Mouse (Mus musculus): ENCODE measurements around the gene Cpne7.

GRCm38 (mm10) chr8:123117744-123118143 lies 570 bp downstream of the Cpne7 start:
- TF ChIP-seq CTCF (IDR thresholded peaks at IDR 0.05; ENCODE audit: borderline replicate concordance, control insufficient read depth, extremely low read depth, insufficient read depth, low read length, poor library complexity) (no peak), POLR2A (IDR thresholded peaks at IDR 0.05; ENCODE audit: control insufficient read depth, extremely low read depth, insufficient read depth, low read length, poor library complexity) (no peak)

Data from thymus, adult 2 months (tissue).